Mouse (Mus musculus) MEL (cell line): Measurements from ENCODE around the gene Cd47. TPM values are rescaled to one million over a fixed set of nuclear protein-coding genes. Genes with fewer than 3 reads are reported as not detected.

Source experiments
- DNase-seq: peaks from one replicate; pipeline ENCODE4 v3.0.0; 2011; ENCODE audit warnings: low read depth, low spot score
- H3K27ac ChIP-seq: 2 replicates; pipeline ENCODE4 v1.5.1; 2012; ENCODE audit warnings: low read depth, mild to moderate bottlenecking, control low read depth, low read length, moderate library complexity; ENCODE audit not compliant: control insufficient read depth
- H3K27me3 ChIP-seq, 2 experiments: fragments of 150-350 bp in 1 of 2; sonication (generic) in 1 of 2; 2 replicates each; pipeline ENCODE4 v1.6.1; 2012; ENCODE audit warnings: low read length in 2 of 2, mild to moderate bottlenecking in 2 of 2, improper control_type of control experiment in 1 of 2, moderate library complexity in 1 of 2; ENCODE audit not compliant: insufficient read depth in 2 of 2, control insufficient read depth in 1 of 2
- H3K36me3 ChIP-seq, 2 experiments: 2 replicates each; pipeline ENCODE4 v1.6.1; 2012 to 2014; ENCODE audit warnings: low read length in 2 of 2, improper control_type of control experiment in 1 of 2, inconsistent platforms in 1 of 2, mild to moderate bottlenecking in 1 of 2; ENCODE audit not compliant: insufficient read depth in 2 of 2, control insufficient read depth in 1 of 2
- H3K4me1 ChIP-seq, 2 experiments: fragments of 150-350 bp in 1 of 2; sonication (generic) in 1 of 2; 2 replicates each; pipeline ENCODE4 v1.6.1; 2012; ENCODE audit warnings: low read length in 2 of 2, improper control_type of control experiment in 1 of 2, mild to moderate bottlenecking in 1 of 2; ENCODE audit not compliant: insufficient read depth in 2 of 2, control insufficient read depth in 1 of 2
- H3K4me3 ChIP-seq, 2 experiments: fragments of 150-350 bp in 1 of 2; sonication (generic) in 1 of 2; 2 replicates each; pipeline ENCODE4 v1.5.1; 2012; ENCODE audit warnings: low read depth in 2 of 2, low read length in 2 of 2, mild to moderate bottlenecking in 2 of 2, moderate library complexity in 2 of 2, control low read depth in 1 of 2, improper control_type of control experiment in 1 of 2; ENCODE audit not compliant: control insufficient read depth in 1 of 2, insufficient read depth in 1 of 2
- H3K79me2 ChIP-seq: 2 replicates; pipeline ENCODE4 v1.6.1; 2012; ENCODE audit warnings: mild to moderate bottlenecking, low read length, moderate library complexity; ENCODE audit not compliant: control insufficient read depth, poor library complexity, insufficient read depth
- H3K9ac ChIP-seq: 2 replicates; pipeline ENCODE4 v1.6.1; 2012; ENCODE audit warnings: low read depth, mild to moderate bottlenecking, control low read depth, low read length, moderate library complexity; ENCODE audit not compliant: control insufficient read depth, poor library complexity, severe bottlenecking
- H3K9me3 ChIP-seq: fragments of 150-350 bp; sonication (generic); replicated peaks from 2 replicates; pipeline ENCODE4 v1.6.1; 2012; ENCODE audit warnings: mild to moderate bottlenecking, low read length, improper control_type of control experiment, moderate library complexity; ENCODE audit not compliant: insufficient read depth
- BHLHE40 ChIP-seq: IDR thresholded peaks from 2 replicates; pipeline ENCODE4 v1.6.1; 2012; ENCODE audit warnings: low read depth, mild to moderate bottlenecking, inconsistent platforms, low read length, improper control_type of control experiment, borderline replicate concordance
- CHD1 ChIP-seq: IDR thresholded peaks from 2 replicates; pipeline ENCODE4 v1.6.1; 2012; ENCODE audit warnings: low read depth, mild to moderate bottlenecking, inconsistent platforms, low read length, improper control_type of control experiment
- CHD2 ChIP-seq: IDR thresholded peaks from 2 replicates; pipeline ENCODE4 v1.6.1; 2011; ENCODE audit warnings: low read length, improper control_type of control experiment
- E2F4 ChIP-seq: IDR thresholded peaks from 2 replicates; pipeline ENCODE4 v1.6.1; 2011; ENCODE audit warnings: low read depth, low read length, improper control_type of control experiment, borderline replicate concordance
- ELF1 ChIP-seq: IDR thresholded peaks from 2 replicates; pipeline ENCODE4 v1.6.1; 2014; ENCODE audit warnings: low read depth, mild to moderate bottlenecking, inconsistent platforms, low read length, improper control_type of control experiment, moderate library complexity
- EP300 ChIP-seq, 2 experiments: IDR thresholded peaks; 2 replicates each; pipeline ENCODE4 v1.6.1; 2011; ENCODE audit warnings: improper control_type of control experiment in 2 of 2, low read length in 2 of 2, low read depth in 1 of 2, mild to moderate bottlenecking in 1 of 2
- ETS1 ChIP-seq: IDR thresholded peaks from 2 replicates; pipeline ENCODE4 v1.6.1; 2012; ENCODE audit warnings: low read depth, mild to moderate bottlenecking, inconsistent platforms, low read length, improper control_type of control experiment, moderate library complexity
- GABPA ChIP-seq: IDR thresholded peaks from 2 replicates; pipeline ENCODE4 v1.6.1; 2012; ENCODE audit warnings: low read depth, mild to moderate bottlenecking, inconsistent platforms, low read length, improper control_type of control experiment, moderate library complexity
- GATA1 ChIP-seq: IDR thresholded peaks from 2 replicates; pipeline ENCODE4 v1.6.1; 2011; ENCODE audit warnings: low read depth, low read length, improper control_type of control experiment
- HCFC1 ChIP-seq: IDR thresholded peaks from 2 replicates; pipeline ENCODE4 v1.6.1; 2012; ENCODE audit warnings: low read depth, mild to moderate bottlenecking, inconsistent platforms, low read length, improper control_type of control experiment, moderate library complexity
- JUND ChIP-seq: IDR thresholded peaks from 2 replicates; pipeline ENCODE4 v1.6.1; 2011; ENCODE audit warnings: low read depth, mild to moderate bottlenecking, improper control_type of control experiment, low read length
- KAT2A ChIP-seq: conservative IDR thresholded peaks from 2 replicates; pipeline ENCODE4 v1.6.1; 2012; ENCODE audit warnings: low read depth, low read length, improper control_type of control experiment, inconsistent platforms
- MAX ChIP-seq: IDR thresholded peaks from 2 replicates; pipeline ENCODE4 v1.6.1; 2011; ENCODE audit warnings: low read length, improper control_type of control experiment
- MXI1 ChIP-seq: IDR thresholded peaks from 2 replicates; pipeline ENCODE4 v1.6.1; 2011; ENCODE audit warnings: mild to moderate bottlenecking, low read depth, low read length, improper control_type of control experiment
- MYB ChIP-seq: IDR thresholded peaks from 2 replicates; pipeline ENCODE4 v1.6.1; 2011; ENCODE audit warnings: mild to moderate bottlenecking, low read depth, low read length, improper control_type of control experiment
- MYC ChIP-seq: IDR thresholded peaks from 2 replicates; pipeline ENCODE4 v1.6.1; 2011; ENCODE audit warnings: low read depth, mild to moderate bottlenecking, low read length, improper control_type of control experiment, moderate library complexity
- NELFE ChIP-seq: IDR thresholded peaks from 2 replicates; pipeline ENCODE4 v1.6.1; 2011; ENCODE audit warnings: low read depth, low read length, improper control_type of control experiment
- POLR2A ChIP-seq, 2 experiments: IDR thresholded peaks; 2 replicates each; pipeline ENCODE4 v1.6.1; 2011 to 2012; ENCODE audit warnings: low read length in 2 of 2, mild to moderate bottlenecking in 2 of 2, control low read depth in 1 of 2, improper control_type of control experiment in 1 of 2, low read depth in 1 of 2, moderate library complexity in 1 of 2; ENCODE audit not compliant: control insufficient read depth in 1 of 2, insufficient read depth in 1 of 2, poor library complexity in 1 of 2
- POLR2AphosphoS2 ChIP-seq: IDR thresholded peaks from 2 replicates; pipeline ENCODE4 v1.6.1; 2011; ENCODE audit warnings: low read length, improper control_type of control experiment
- RAD21 ChIP-seq: IDR thresholded peaks from 2 replicates; pipeline ENCODE4 v1.6.1; 2011; ENCODE audit warnings: mild to moderate bottlenecking, low read depth, low read length, improper control_type of control experiment
- RCOR1 ChIP-seq: IDR thresholded peaks from 2 replicates; pipeline ENCODE4 v1.6.1; 2012; ENCODE audit warnings: low read depth, mild to moderate bottlenecking, inconsistent platforms, low read length, improper control_type of control experiment
- SIN3A ChIP-seq: IDR thresholded peaks from 2 replicates; pipeline ENCODE4 v1.6.1; 2012; ENCODE audit warnings: low read length, improper control_type of control experiment, inconsistent platforms
- SMC3 ChIP-seq: IDR thresholded peaks from 2 replicates; pipeline ENCODE4 v1.6.1; 2011; ENCODE audit warnings: low read depth, low read length, improper control_type of control experiment
- TAL1 ChIP-seq: IDR thresholded peaks from 2 replicates; pipeline ENCODE4 v1.6.1; 2012; ENCODE audit warnings: mild to moderate bottlenecking, inconsistent platforms, low read length, moderate library complexity, mixed read lengths
- TBP ChIP-seq: IDR thresholded peaks from 2 replicates; pipeline ENCODE4 v1.8.0; 2011; ENCODE audit warnings: low read depth, low read length, improper control_type of control experiment
- TCF12 ChIP-seq: IDR thresholded peaks from 2 replicates; pipeline ENCODE4 v1.6.1; 2014; ENCODE audit warnings: low read depth, mild to moderate bottlenecking, inconsistent platforms, low read length, improper control_type of control experiment, moderate library complexity
- ZC3H11A ChIP-seq: IDR thresholded peaks from 2 replicates; pipeline ENCODE4 v1.6.1; 2012; ENCODE audit warnings: low read depth, mild to moderate bottlenecking, inconsistent platforms, low read length, improper control_type of control experiment
- ZKSCAN1 ChIP-seq: IDR thresholded peaks from 2 replicates; pipeline ENCODE4 v1.6.1; 2012; ENCODE audit warnings: low read depth, mild to moderate bottlenecking, inconsistent platforms, low read length, improper control_type of control experiment, moderate library complexity
- ZNF384 ChIP-seq: IDR thresholded peaks from 2 replicates; pipeline ENCODE4 v1.6.1; 2012; ENCODE audit warnings: low read depth, mild to moderate bottlenecking, inconsistent platforms, low read length, improper control_type of control experiment
- polyA plus RNA-seq, 2 experiments: library from polyadenylated mRNA; stranded (reverse) in 1 of 2; unstranded in 1 of 2; fragments of >175 nt in 1 of 2; fragments of >200 nt in 1 of 2; gene quantifications; 2 replicates each; pipeline versions ENCODE4 v1.2.1 to v1.2.4; 2012; ENCODE audit warnings: low replicate concordance in 2 of 2, low read depth in 1 of 2; ENCODE audit not compliant: insufficient read length in 2 of 2, insufficient read depth in 1 of 2, missing spikeins in 1 of 2
- total RNA-seq: library from RNA; depleted of rRNA; stranded (reverse); fragments of 300-350 nt; gene quantifications from 2 replicates; pipeline ENCODE4 v1.2.3, GENCODE M21; 2012

The Cd47 gene
- total and polyA plus RNA-seq, 3 experiments = 45.9 to 57.5 (median 51.7) TPM

- TF ChIP-seq ELF1 (no peak), MAX (no peak), MXI1 (peak; percentile 15; the same call in 1 of the 2 replicates), HCFC1 (0 out of 2 replicates have a peak, but pooled peaks have one; percentile 14), JUND (peak; percentile 41; the same call in 1 of the 2 replicates), E2F4 (no peak), TBP (0 out of 2 replicates have a peak, but pooled peaks have one; percentile 53), RAD21 (no peak), KAT2A (no peak), SMC3 (no peak), GABPA (0 out of 2 replicates have a peak, but pooled peaks have one; percentile 24), ZKSCAN1 (no peak), TAL1 (peak; percentile 85), RCOR1 (peak; percentile 41), EP300 (IDR thresholded peaks at IDR 0.05; ENCODE audit: low read depth in 1 of 2, low read length in 2 of 2) (peak; percentile 91 to 98), SIN3A (peak; percentile 84), ZC3H11A (no peak), POLR2AphosphoS2 (no peak), ETS1 (peak; percentile 92), MYC (no peak), MYB (peak; percentile 89), CHD2 (no peak; the same call in 1 of the 2 replicates), ZNF384 (peak; percentile 41), NELFE (0 out of 2 replicates have a peak, but pooled peaks have one; percentile 2), BHLHE40 (peak; percentile 43; the same call in 1 of the 2 replicates), GATA1 (peak; percentile 89), POLR2A (IDR thresholded peaks at IDR 0.05; ENCODE audit: control insufficient read depth in 1 of 2, insufficient read depth in 1 of 2, low read depth in 1 of 2, low read length in 2 of 2, poor library complexity in 1 of 2) (peak in 1 of 2 experiments; percentile 32; a peak in 1 of 4 replicates), TCF12 (peak; percentile 90), CHD1 (peak; percentile 94)
- Histone ChIP-seq H3K36me3 (peaks cover 0 to 52% of the 10 kb centered on the region in 2 experiments; a peak in 2 of 4 replicates), H3K4me1 (peaks cover 26 to 47% of the 10 kb centered on the region in 2 experiments), H3K9ac (peak overlapping the region; percentile 48), H3K79me2 (no peaks in the 10 kb centered on the region), H3K27ac (peak overlapping the region; percentile 94), H3K27me3 (no peaks in the 10 kb centered on the region), H3K4me3 (peak overlapping the region in 1 of 2 experiments; percentile 24; a peak in 2 of 4 replicates), H3K9me3 (no peaks in the 10 kb centered on the region)
- DNase-seq = peak; percentile 88
Measured at GRCm38 (mm10) chr16:49771609-49772396, 28.5 kb upstream of the Cd47 start.
